Mouse (Mus musculus) liver, embryonic 15.5 days (tissue): ENCODE data around the gene Ipo7. TPM values are rescaled to one million over a fixed set of nuclear protein-coding genes. Genes with fewer than 3 reads are reported as not detected.
A peak's percentile ranks its signal among the peaks of the same experiment; 100 is the strongest.

Experiments used
- ATAC-seq: fragments of 200-750 bp; cut with Nextera tagmentation; 2 replicates; pipeline ENCODE4 v1.8.0; 2017; ENCODE audit warnings: moderate number of reproducible peaks, mild to moderate bottlenecking, moderate library complexity; ENCODE audit not compliant: insufficient read depth
- H3K27ac ChIP-seq: fragments of 300-500 bp; sonication (generic); replicated peaks from 2 replicates; pipeline ENCODE4 v1.5.1; 2015; ENCODE audit warnings: mild to moderate bottlenecking, inconsistent platforms
- H3K27me3 ChIP-seq: fragments of 300-500 bp; sonication (generic); 2 replicates; pipeline ENCODE4 v1.6.1; 2015; ENCODE audit warnings: mild to moderate bottlenecking, inconsistent platforms
- H3K36me3 ChIP-seq: fragments of 300-500 bp; sonication (generic); replicated peaks from 2 replicates; pipeline ENCODE4 v1.6.1; 2015; ENCODE audit warnings: moderate library complexity, mild to moderate bottlenecking, inconsistent platforms
- H3K4me1 ChIP-seq: fragments of 300-500 bp; sonication (generic); replicated peaks from 2 replicates; pipeline ENCODE4 v1.6.1; 2015; ENCODE audit warnings: inconsistent platforms
- H3K4me2 ChIP-seq: fragments of 300-500 bp; sonication (generic); 2 replicates; pipeline ENCODE4 v1.6.1; 2015; ENCODE audit warnings: moderate library complexity, mild to moderate bottlenecking, inconsistent platforms
- H3K4me3 ChIP-seq: fragments of 300-500 bp; sonication (generic); replicated peaks from 2 replicates; pipeline ENCODE4 v1.5.1; 2015; ENCODE audit warnings: mild to moderate bottlenecking, inconsistent platforms
- H3K9ac ChIP-seq: fragments of 300-500 bp; sonication (generic); 2 replicates; pipeline ENCODE4 v1.6.1; 2015; ENCODE audit warnings: moderate library complexity, mild to moderate bottlenecking, inconsistent platforms
- H3K9me3 ChIP-seq: fragments of 300-500 bp; sonication (generic); replicated peaks from 2 replicates; pipeline ENCODE4 v1.6.1; 2016; ENCODE audit warnings: inconsistent platforms
- WGBS: fragments of 180-500 bp; shearing (Covaris S2); methylation state at CpG from one replicate; pipeline ENCODE4 v1.1.7; 2015; ENCODE audit warnings: mixed read lengths; ENCODE audit not compliant: insufficient replicate concordance; 5-methylcytosine and 5-hydroxymethylcytosine counted together
- polyA plus RNA-seq: library from polyadenylated mRNA; unstranded; fragments of >200 nt; fragmentation: Nextera tagmentation; extraction: Ambion mirVana; gene quantifications from 2 replicates; pipeline ENCODE4 v1.2.1, GENCODE M21; 2015

Ipo7 gene
- polyA plus RNA-seq, 1 experiment from 2014 or later: 18.4 TPM

DNA sequence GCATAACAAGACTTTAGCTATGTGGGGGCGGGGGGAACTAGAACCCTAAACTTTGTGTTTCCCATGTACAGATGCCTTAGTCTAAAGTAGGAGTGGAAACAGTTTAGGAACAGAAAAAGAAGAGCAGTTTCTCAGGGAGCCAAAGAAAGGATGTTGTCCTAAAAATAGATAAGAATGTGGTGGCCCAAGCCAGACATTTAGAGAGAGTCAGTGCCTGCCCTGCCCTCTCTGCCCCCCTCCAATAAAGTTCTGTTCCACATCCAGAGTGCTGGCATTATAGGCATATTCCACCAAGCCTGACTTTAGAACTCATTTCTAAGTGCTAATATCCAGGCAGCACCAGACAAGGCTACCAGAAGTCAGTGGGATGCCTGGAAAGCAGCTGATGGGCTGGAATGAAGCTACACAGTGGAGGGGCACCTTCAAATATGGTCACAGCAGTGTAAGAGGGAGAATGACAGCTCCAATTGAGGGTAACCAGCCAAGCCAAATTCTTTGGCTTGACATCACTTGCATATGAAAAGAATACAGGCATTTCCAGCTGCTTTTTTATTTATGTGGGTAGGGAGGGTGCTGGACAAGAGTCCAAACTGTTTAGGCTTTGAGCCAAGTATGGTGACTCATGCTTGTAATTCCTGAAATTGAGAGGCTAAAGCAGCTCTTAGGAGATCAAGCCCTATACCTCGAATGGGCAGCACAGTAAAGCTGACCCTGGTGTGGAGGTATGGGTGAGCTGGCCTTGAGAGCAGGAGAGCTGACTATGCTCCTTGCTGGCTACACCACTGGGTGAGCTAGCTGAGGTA, 24.7 kb upstream of the Ipo7 start:
- Histone ChIP-seq H3K9me3 (no peaks in the 10 kb centered on the region), H3K27me3 (peaks cover 7% of the 10 kb centered on the region; the same call in 1 of the 2 replicates), H3K9ac (no peak overlapping the region), H3K4me3 (no peak overlapping the region), H3K4me2 (no peak overlapping the region), H3K36me3 (no peaks in the 10 kb centered on the region), H3K27ac (no peak overlapping the region), H3K4me1 (peaks cover 7% of the 10 kb centered on the region; the same call in 1 of the 2 replicates)
- WGBS: 47% methylated on average over 2 of the region's 2 CpGs
- no peak for ATAC-seq

DNA sequence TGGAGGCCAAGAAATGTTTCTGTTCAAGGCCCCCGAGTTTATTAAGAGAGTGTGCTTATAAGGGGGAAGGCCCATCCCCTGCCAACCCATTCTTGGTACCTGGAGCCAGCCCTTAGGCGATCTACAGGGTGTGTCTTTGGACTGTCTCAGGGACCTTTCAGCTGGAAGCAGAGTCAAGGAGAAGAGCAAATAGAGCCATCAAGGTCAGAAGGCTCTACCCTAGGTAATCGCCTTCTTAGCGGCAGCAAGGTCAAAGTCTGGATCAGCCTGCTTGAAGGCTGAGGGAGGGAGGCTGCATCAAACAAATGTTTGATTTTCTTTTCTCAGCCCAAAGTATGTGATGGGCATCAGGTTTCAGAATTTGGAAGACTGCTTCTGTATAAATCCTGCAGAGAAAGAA, 19.7 kb upstream of the Ipo7 start:
- 75% methylated on average over 4 of the region's 4 CpGs for WGBS
- H3K27me3 ChIP-seq: peaks cover 24% of the 10 kb centered on the region
- H3K4me2 ChIP-seq: no peak overlapping the region
- H3K9me3 ChIP-seq: no peaks in the 10 kb centered on the region
- no peak overlapping the region for H3K4me3 ChIP-seq
- no peak for ATAC-seq
- H3K4me1 ChIP-seq: peaks cover 9% of the 10 kb centered on the region
- H3K27ac ChIP-seq: no peak overlapping the region
- no peaks in the 10 kb centered on the region for H3K36me3 ChIP-seq
- H3K9ac ChIP-seq: no peak overlapping the region

DNA sequence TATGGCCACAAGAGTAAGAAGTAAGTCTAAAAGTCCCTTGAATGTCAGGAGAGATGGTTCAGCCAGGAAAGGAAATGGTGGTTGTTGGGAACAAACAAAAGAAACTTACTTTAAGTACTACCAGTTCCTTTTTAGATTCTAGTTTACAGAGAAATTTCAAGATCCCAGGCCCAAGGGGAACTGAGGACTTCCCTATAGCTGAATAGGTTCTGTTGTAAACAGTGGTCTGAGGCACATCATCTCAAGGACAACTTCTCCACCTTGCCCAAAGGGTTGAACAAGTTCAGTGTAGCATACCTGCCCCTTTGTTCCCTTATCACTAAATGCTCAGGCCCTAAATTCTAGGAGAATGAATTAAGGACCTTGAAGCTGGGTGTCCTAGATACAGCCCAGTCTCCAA, 16.0 kb upstream of the Ipo7 start:
- no peak for ATAC-seq
- Histone ChIP-seq H3K9me3 (no peaks in the 10 kb centered on the region), H3K4me1 (peaks cover 5% of the 10 kb centered on the region), H3K27me3 (peaks cover 31% of the 10 kb centered on the region), H3K27ac (no peak overlapping the region), H3K36me3 (no peaks in the 10 kb centered on the region), H3K4me3 (no peak overlapping the region), H3K4me2 (no peak overlapping the region), H3K9ac (no peak overlapping the region)

GRCm38 (mm10) chr7:110002968-110003367, 15.1 kb upstream of the Ipo7 start:
- H3K9ac ChIP-seq: no peak overlapping the region
- WGBS: 17% methylated on average over 20 of the region's 20 CpGs
- no peak overlapping the region for H3K4me3 ChIP-seq

GRCm38 (mm10) chr7:110005976-110006375, 12.1 kb upstream of the Ipo7 start:
- ATAC-seq: no peak
- H3K27ac ChIP-seq: no peak overlapping the region
- H3K36me3 ChIP-seq: no peaks in the 10 kb centered on the region
- H3K4me2 ChIP-seq: no peak overlapping the region
- H3K27me3 ChIP-seq: peaks cover 27% of the 10 kb centered on the region
- H3K9me3 ChIP-seq: no peaks in the 10 kb centered on the region
- H3K4me3 ChIP-seq: no peak overlapping the region
- no peak overlapping the region for H3K9ac ChIP-seq
- H3K4me1 ChIP-seq: peaks cover 13% of the 10 kb centered on the region

More at GRCm38 (mm10) chr7:110002968-110003367, 15.1 kb upstream of the Ipo7 start:
- peak; percentile 51 for ATAC-seq
- H3K4me1 ChIP-seq: peaks cover 5% of the 10 kb centered on the region
- H3K27ac ChIP-seq: no peak overlapping the region
- H3K4me2 ChIP-seq: peak overlapping the region; percentile 14; the same call in 1 of the 2 replicates
- peaks cover 31% of the 10 kb centered on the region for H3K27me3 ChIP-seq
- no peaks in the 10 kb centered on the region for H3K36me3 ChIP-seq
- no peaks in the 10 kb centered on the region for H3K9me3 ChIP-seq

GRCm38 (mm10) chr7:110006471-110007195, 11.4 kb upstream of the Ipo7 start:
- H3K4me1 ChIP-seq: peaks cover 13% of the 10 kb centered on the region
- no peak overlapping the region for H3K9ac ChIP-seq
- H3K27me3 ChIP-seq: peaks cover 27% of the 10 kb centered on the region
- H3K27ac ChIP-seq: no peak overlapping the region
- H3K4me2 ChIP-seq: no peak overlapping the region
- H3K4me3 ChIP-seq: no peak overlapping the region
- no peaks in the 10 kb centered on the region for H3K9me3 ChIP-seq
- WGBS: 47% methylated on average over 5 of the region's 5 CpGs
- no peaks in the 10 kb centered on the region for H3K36me3 ChIP-seq
- no peak for ATAC-seq

- H3K9ac ChIP-seq: no peak overlapping the region
- H3K27me3 ChIP-seq: peaks cover 9% of the 10 kb centered on the region; the same call in 1 of the 2 replicates
- H3K9me3 ChIP-seq: no peaks in the 10 kb centered on the region
- WGBS: 11% methylated on average over 1 of the region's 1 CpGs
- H3K4me2 ChIP-seq: no peak overlapping the region
- no peak overlapping the region for H3K27ac ChIP-seq
- no peaks in the 10 kb centered on the region for H3K36me3 ChIP-seq
- H3K4me3 ChIP-seq: no peak overlapping the region
- no peak for ATAC-seq
- peaks cover 9% of the 10 kb centered on the region for H3K4me1 ChIP-seq
These were observed 9.6 kb upstream of the Ipo7 start for GRCm38 (mm10) chr7:110008513-110008912.

- Histone ChIP-seq H3K9me3 (no peaks in the 10 kb centered on the region), H3K4me1 (peaks cover 9% of the 10 kb centered on the region), H3K4me3 (no peak overlapping the region), H3K9ac (no peak overlapping the region), H3K4me2 (no peak overlapping the region), H3K27me3 (peaks cover 6% of the 10 kb centered on the region; the same call in 1 of the 2 replicates), H3K36me3 (no peaks in the 10 kb centered on the region), H3K27ac (no peak overlapping the region)
- WGBS: 78% methylated on average over 6 of the region's 6 CpGs
- no peak for ATAC-seq
These were observed 9.0 kb upstream of the Ipo7 start for GRCm38 (mm10) chr7:110009084-110009483.

DNA sequence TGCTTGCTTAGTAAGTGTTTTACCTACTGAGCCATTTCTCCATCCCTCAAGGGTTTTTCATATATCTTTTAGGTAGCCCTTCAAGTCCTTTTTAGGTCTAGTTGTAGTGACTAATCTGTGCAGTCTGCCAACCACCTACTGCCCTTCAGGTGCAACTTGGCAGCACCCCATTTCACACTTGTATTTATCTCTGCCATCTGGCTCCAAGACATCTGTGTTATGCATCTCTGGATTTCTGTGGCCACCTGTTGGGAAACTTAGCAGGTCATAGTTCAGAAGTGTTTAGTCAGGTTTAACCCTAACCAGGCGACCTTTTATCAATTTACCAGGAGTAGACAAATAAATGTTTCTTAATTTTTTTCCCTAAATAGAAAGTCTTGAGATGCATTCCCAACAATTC, 6.7 kb upstream of the Ipo7 start:
- Histone ChIP-seq H3K4me2 (no peak overlapping the region), H3K9me3 (no peaks in the 10 kb centered on the region), H3K4me1 (peaks cover 9% of the 10 kb centered on the region), H3K27ac (no peak overlapping the region), H3K27me3 (peaks cover 6% of the 10 kb centered on the region; the same call in 1 of the 2 replicates), H3K36me3 (no peaks in the 10 kb centered on the region), H3K9ac (no peak overlapping the region), H3K4me3 (no peak overlapping the region)
- no peak for ATAC-seq
- WGBS: 24% methylated on average over 1 of the region's 1 CpGs

GRCm38 (mm10) chr7:110014272-110014671, 3.8 kb upstream of the Ipo7 start:
- peaks cover 9% of the 10 kb centered on the region for H3K4me1 ChIP-seq
- no peaks in the 10 kb centered on the region for H3K36me3 ChIP-seq
- H3K27ac ChIP-seq: no peak overlapping the region
- H3K9ac ChIP-seq: no peak overlapping the region
- H3K27me3 ChIP-seq: no peaks in the 10 kb centered on the region
- no peaks in the 10 kb centered on the region for H3K9me3 ChIP-seq
- 48% methylated on average over 5 of the region's 5 CpGs for WGBS
- ATAC-seq: no peak
- no peak overlapping the region for H3K4me2 ChIP-seq
- no peak overlapping the region for H3K4me3 ChIP-seq

DNA sequence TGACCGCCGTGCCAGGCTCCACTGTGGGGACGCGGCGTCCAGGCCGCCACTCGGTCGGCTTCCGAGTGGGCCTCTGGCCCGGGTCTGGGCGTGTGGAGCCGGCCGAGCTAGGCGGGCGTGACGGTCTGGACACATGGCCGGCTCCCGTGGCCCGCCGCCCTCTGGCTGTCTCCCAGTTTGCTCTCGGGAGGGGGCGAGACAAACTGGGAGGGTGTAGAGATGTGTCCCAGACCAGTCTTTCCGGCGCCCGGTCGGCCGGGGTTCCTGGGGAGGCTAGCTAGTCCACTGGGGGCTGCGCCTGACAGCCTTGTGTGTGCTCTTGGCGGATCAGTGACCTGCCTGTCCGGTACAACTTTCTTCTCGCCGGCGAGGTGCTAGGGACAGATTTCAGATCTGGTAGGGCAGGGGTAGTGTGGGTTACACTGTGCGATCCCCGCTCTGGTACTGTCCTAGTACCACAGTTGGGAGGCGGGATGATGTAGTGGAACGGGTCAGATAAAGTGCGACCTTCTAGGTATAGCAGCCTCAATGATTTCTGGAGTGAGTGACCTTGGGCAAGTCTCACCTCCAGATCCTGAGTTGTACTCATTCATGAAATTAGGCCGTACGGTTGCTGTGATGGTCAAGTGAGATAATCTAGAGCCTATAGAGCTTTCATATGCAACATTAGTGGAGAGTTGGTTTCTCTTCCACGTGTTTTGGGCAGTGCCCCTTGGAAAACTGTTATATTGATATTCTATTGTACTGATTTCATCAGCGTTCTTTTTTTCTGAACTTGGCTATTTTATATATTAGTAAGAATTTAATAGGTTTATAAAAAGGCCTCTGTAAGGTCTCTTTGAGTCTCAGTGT, 783 bp downstream of the Ipo7 start:
- H3K27ac ChIP-seq: peak overlapping the region; percentile 83
- H3K36me3 ChIP-seq: no peaks in the 10 kb centered on the region
- no peaks in the 10 kb centered on the region for H3K9me3 ChIP-seq
- under 1% methylated on average over 42 of the region's 42 CpGs for WGBS
- peak overlapping the region; percentile 87 for H3K4me2 ChIP-seq
- no peaks in the 10 kb centered on the region for H3K27me3 ChIP-seq
- H3K9ac ChIP-seq: peak overlapping the region; percentile 94
- peaks cover 35% of the 10 kb centered on the region for H3K4me1 ChIP-seq
- H3K4me3 ChIP-seq: peak overlapping the region; percentile 90
- ATAC-seq: peak; percentile 81
